8 mouse cellular contexts compared by ENCODE assay signal in the genomic region with DNA sequence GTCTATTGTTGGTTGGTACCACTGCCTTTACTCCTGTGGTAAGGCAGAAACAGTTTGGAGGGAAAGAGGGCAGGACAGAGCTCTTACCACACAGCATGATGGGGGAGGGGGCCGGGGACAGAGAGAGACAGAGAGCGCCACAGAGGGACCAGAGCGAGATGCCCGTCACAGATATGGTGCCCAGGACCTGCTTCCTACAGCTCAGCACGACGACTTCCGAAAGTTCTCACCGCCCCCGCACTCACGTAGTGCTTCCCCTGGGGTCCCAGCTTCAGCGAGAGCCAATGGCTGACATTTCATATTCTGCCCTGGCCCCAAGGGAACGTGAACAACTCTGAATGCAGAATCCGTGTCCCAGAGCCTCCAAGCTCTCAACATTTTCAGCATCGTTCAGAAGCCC.
DNase-seq lines count a peak whose midpoint lies in the region; ATAC-seq and TF ChIP-seq lines count a peak whose summit lies in the region.

No protein-coding gene starts in this region.

- no peak for TF ChIP-seq POLR2A in limb, embryonic 14.5 days (IDR thresholded peaks at IDR 0.05; ENCODE audit: borderline replicate concordance, extremely low read depth, insufficient read depth, insufficient read length)
- TF ChIP-seq POLR2A in cerebellum, adult 2 months (IDR thresholded peaks at IDR 0.05; ENCODE audit: borderline replicate concordance, insufficient read depth, low read length) = no peak

- H3K36me3 ChIP-seq in lung, embryonic 16.5 days (ENCODE audit: control insufficient read depth, insufficient read depth, low read length) = no peaks in the 10 kb centered on the region
- no peaks in the 10 kb centered on the region for H3K36me3 ChIP-seq in forebrain, embryonic 12.5 days (replicated peaks)
- H3K36me3 ChIP-seq in limb, embryonic 14.5 days (ENCODE audit: control insufficient read depth, insufficient read depth, low read length) = no peaks in the 10 kb centered on the region

- peak overlapping the region; percentile 11; the same call in 1 of the 2 replicates for H3K4me3 ChIP-seq in lung, embryonic 16.5 days (ENCODE audit: low read length)
- H3K4me3 ChIP-seq in forebrain, embryonic 12.5 days (replicated peaks) = no peak overlapping the region
- 0 out of 2 replicates have a peak overlapping the region, but pooled peaks have one; percentile 18 for H3K4me3 ChIP-seq in limb, embryonic 14.5 days (replicated peaks; ENCODE audit: low read length)
- H3K4me3 ChIP-seq in cerebellum, adult 2 months (replicated peaks; ENCODE audit: insufficient read depth, low read depth, low read length) = no peak overlapping the region

- H3K27me3 ChIP-seq in lung, embryonic 16.5 days (ENCODE audit: control insufficient read depth, insufficient read depth, low read depth, low read length) = no peaks in the 10 kb centered on the region
- H3K27me3 ChIP-seq in forebrain, embryonic 12.5 days = no peaks in the 10 kb centered on the region
- no peaks in the 10 kb centered on the region for H3K27me3 ChIP-seq in limb, embryonic 14.5 days (ENCODE audit: control insufficient read depth, insufficient read depth, low read length)
- H3K27me3 ChIP-seq in cerebellum, adult 2 months (ENCODE audit: control insufficient read depth, insufficient read depth, low read length) = no peaks in the 10 kb centered on the region

- H3K4me2 ChIP-seq in lung, embryonic 16.5 days (ENCODE audit: low read depth, low read length) = peak overlapping the region; percentile 45
- peak overlapping the region; percentile 25; the same call in 1 of the 2 replicates for H3K4me2 ChIP-seq in forebrain, embryonic 12.5 days
- H3K4me2 ChIP-seq in limb, embryonic 14.5 days (replicated peaks; ENCODE audit: low read depth, low read length, severe bottlenecking) = peak overlapping the region; percentile 40

- H3K9me3 ChIP-seq in lung, embryonic 16.5 days (ENCODE audit: control insufficient read depth, low read length) = no peaks in the 10 kb centered on the region
- no peaks in the 10 kb centered on the region for H3K9me3 ChIP-seq in forebrain, embryonic 12.5 days
- no peaks in the 10 kb centered on the region for H3K9me3 ChIP-seq in limb, embryonic 14.5 days (ENCODE audit: control insufficient read depth, low read length)

- 28% methylated on average over 14 of the region's 14 CpGs for WGBS in lung, embryonic 16.5 days
- WGBS in forebrain, embryonic 12.5 days = 36% methylated on average over 14 of the region's 14 CpGs
- 34% methylated on average over 14 of the region's 14 CpGs for WGBS in limb, embryonic 14.5 days
- 43% methylated on average over 14 of the region's 14 CpGs for WGBS in cerebellum, adult 2 months

- TF ChIP-seq CTCF in cerebellum, adult 2 months (IDR thresholded peaks at IDR 0.05; ENCODE audit: borderline replicate concordance, insufficient read depth, low read depth, low read length) = no peak

- no peak overlapping the region for H3K27ac ChIP-seq in lung, embryonic 16.5 days (ENCODE audit: low read length)
- H3K27ac ChIP-seq in forebrain, embryonic 12.5 days = no peak overlapping the region
- H3K27ac ChIP-seq in limb, embryonic 14.5 days (replicated peaks; ENCODE audit: low read depth, low read length) = no peak overlapping the region
- H3K27ac ChIP-seq in cerebellum, adult 2 months (ENCODE audit: insufficient read depth, low read length) = no peak overlapping the region

- H3K9ac ChIP-seq in lung, embryonic 16.5 days (ENCODE audit: low read length) = peak overlapping the region; percentile 35; the same call in 1 of the 2 replicates
- no peak overlapping the region for H3K9ac ChIP-seq in forebrain, embryonic 12.5 days
- H3K9ac ChIP-seq in limb, embryonic 14.5 days (ENCODE audit: low read depth, low read length, severe bottlenecking) = peak overlapping the region; percentile 31; the same call in 1 of the 2 replicates

- H3K4me1 ChIP-seq in lung, embryonic 16.5 days (replicated peaks; ENCODE audit: control insufficient read depth, insufficient read depth, low read length) = peaks cover 9% of the 10 kb centered on the region; the same call in 1 of the 2 replicates
- no peaks in the 10 kb centered on the region for H3K4me1 ChIP-seq in forebrain, embryonic 12.5 days
- H3K4me1 ChIP-seq in limb, embryonic 14.5 days (ENCODE audit: control insufficient read depth, insufficient read depth, low read length) = peaks cover 14% of the 10 kb centered on the region
- H3K4me1 ChIP-seq in cerebellum, adult 2 months (ENCODE audit: control insufficient read depth, insufficient read depth, low read length) = no peaks in the 10 kb centered on the region

- DNase-seq in lung, postnatal 4 days = no peak
- DNase-seq in limb, embryonic 14.5 days (ENCODE audit: low spot score) = no peak
- peak; percentile 4 to 7 for DNase-seq in thymus, adult 18-20 months
- no peak for DNase-seq in cerebellum, adult 2 months
- no peak for DNase-seq in MN1 (ENCODE audit: low spot score)

- no peak for ATAC-seq in lung, embryonic 16.5 days (ENCODE audit: low read depth)
- no peak for ATAC-seq in forebrain, embryonic 12.5 days (ENCODE audit: low FRiP score)
- no peak for ATAC-seq in limb, embryonic 14.5 days (ENCODE audit: low FRiP score, low read depth)
- ATAC-seq in granulocyte monocyte progenitor cell, adult 5-6 weeks (replicated peaks; ENCODE audit: poor library complexity, severe bottlenecking) = no peak

Comparison
In these comparisons a context has a peak if more than half of its experiments do, and no peak if none do; other contexts are left out.
1. H3K4me3 ChIP-seq: peak in lung, embryonic 16.5 days (single experiment) and limb, embryonic 14.5 days (single experiment); none in forebrain, embryonic 12.5 days (single experiment) and cerebellum, adult 2 months (single experiment).
2. DNase-seq: peak in thymus, adult 18-20 months (2 of 2); none in lung, postnatal 4 days (0 of 2), limb, embryonic 14.5 days (single experiment), cerebellum, adult 2 months (0 of 2) and MN1 (single experiment).
3. Peak in every context shown above with its lines, with median percentiles within 50 percentile points of each other: H3K4me2 ChIP-seq.